Mouse (Mus musculus) layer of hippocampus, adult 8-10 months (tissue): ENCODE measurements at regions not wholly inside any gene's neighbourhood (a gene's known extent, or its start where the extent isn't known, plus 50 kb on each side); places are given as distances from the start of the nearest gene placed in this dataset.
A peak's percentile ranks its signal among the peaks of the same experiment; 100 is the strongest.

ENCODE experiments used
- DNase-seq, 2 experiments: peaks; one replicate each; pipeline ENCODE4 v3.0.0; 2022; ENCODE audit warnings: low spot score in 2 of 2

DNA sequence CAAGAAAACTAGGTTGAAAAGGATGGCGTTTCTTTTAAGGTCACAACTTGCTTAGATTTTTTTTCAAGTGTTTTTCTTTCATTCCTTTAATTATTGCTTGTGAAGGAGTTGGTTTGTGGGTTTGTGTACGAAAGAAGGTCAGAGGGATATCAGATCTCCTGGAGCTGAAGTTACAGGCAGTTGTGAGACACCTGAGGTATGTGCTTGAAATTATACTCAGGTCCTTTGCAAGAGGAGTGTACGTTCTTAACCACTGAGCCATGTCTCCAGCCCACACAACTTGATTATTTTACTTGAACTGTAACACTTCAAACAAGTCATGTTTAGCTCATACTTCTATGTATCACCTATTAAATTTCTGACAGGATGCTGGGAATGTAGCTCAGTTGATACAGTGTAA, 82.5 kb upstream of the Scg2 start:
- DNase-seq: no peak

DNA sequence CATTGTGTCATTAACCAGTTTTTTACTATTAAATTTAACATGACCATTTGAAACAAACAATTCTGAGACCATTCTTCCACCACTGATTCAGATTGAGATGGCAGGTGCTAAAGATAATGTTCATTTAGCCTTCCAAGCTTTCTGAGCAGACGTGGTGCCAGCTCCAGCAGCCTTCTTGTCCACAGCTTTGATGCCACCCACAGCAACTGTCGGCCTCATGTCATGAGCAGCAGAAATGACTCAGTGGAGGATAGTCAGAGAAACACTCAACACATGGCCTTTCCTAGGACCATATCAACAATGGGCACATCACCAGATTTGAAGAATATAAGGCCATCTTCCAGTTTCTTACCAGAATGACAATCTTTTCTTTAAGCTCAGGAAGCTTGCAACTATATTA, 65.8 kb upstream of the Scg2 start:
- DNase-seq: peak in 1 of 2 experiments; percentile 4
